Mouse (Mus musculus) midbrain, embryonic 16.5 days (tissue): Measurements from ENCODE around the gene Adgrf1. TPM values are rescaled to one million over a fixed set of nuclear protein-coding genes. Genes with fewer than 3 reads are reported as not detected.
A peak's percentile ranks its signal among the peaks of the same experiment; 100 is the strongest.

Experiments
- ATAC-seq: fragments of 200-750 bp; cut with Nextera tagmentation; 2 replicates; pipeline ENCODE4 v1.8.0; 2017; ENCODE audit warnings: moderate TSS enrichment
- H3K27ac ChIP-seq: fragments of 300-500 bp; sonication (generic); 2 replicates; pipeline ENCODE4 v1.5.1; 2014; ENCODE audit warnings: mild to moderate bottlenecking, low read length, mixed read lengths
- H3K27me3 ChIP-seq: fragments of 300-500 bp; sonication (generic); 2 replicates; pipeline ENCODE4 v1.6.1; 2014; ENCODE audit warnings: low read depth, low read length, mixed read lengths; ENCODE audit not compliant: control insufficient read depth, insufficient read depth
- H3K36me3 ChIP-seq: fragments of 300-500 bp; sonication (generic); 2 replicates; pipeline ENCODE4 v1.6.1; 2014; ENCODE audit warnings: mild to moderate bottlenecking, low read length, moderate library complexity, mixed read lengths; ENCODE audit not compliant: control insufficient read depth, insufficient read depth
- H3K4me1 ChIP-seq: fragments of 300-500 bp; sonication (generic); 2 replicates; pipeline ENCODE4 v1.6.1; 2014; ENCODE audit warnings: mild to moderate bottlenecking, low read length, mixed read lengths; ENCODE audit not compliant: control insufficient read depth, insufficient read depth
- H3K4me2 ChIP-seq: fragments of 300-500 bp; sonication (generic); 2 replicates; pipeline ENCODE4 v1.6.1; 2014; ENCODE audit warnings: mild to moderate bottlenecking, low read length, mixed read lengths
- H3K4me3 ChIP-seq: fragments of 300-500 bp; sonication (generic); 2 replicates; pipeline ENCODE4 v1.5.1; 2014; ENCODE audit warnings: low read depth, mild to moderate bottlenecking, low read length, moderate library complexity, mixed read lengths
- H3K9ac ChIP-seq: fragments of 300-500 bp; sonication (generic); 2 replicates; pipeline ENCODE4 v1.6.1; 2014; ENCODE audit warnings: low read depth, low read length, mixed read lengths
- H3K9me3 ChIP-seq: fragments of 300-500 bp; sonication (generic); replicated peaks from 2 replicates; pipeline ENCODE4 v1.6.1; 2014; ENCODE audit warnings: mild to moderate bottlenecking, low read length, mixed read lengths; ENCODE audit not compliant: control insufficient read depth, poor library complexity, severe bottlenecking
- WGBS: fragments of 180-500 bp; shearing (Covaris S2); extraction: QIAGEN DNeasy Blood & Tissue Kit; methylation state at CpG from one replicate; pipeline ENCODE4 v1.1.7; 2014; 5-methylcytosine and 5-hydroxymethylcytosine counted together
- polyA plus RNA-seq: library from polyadenylated mRNA; unstranded; fragments of >200 nt; fragmentation: Nextera tagmentation; extraction: Ambion mirVana; gene quantifications from 2 replicates; pipeline ENCODE4 v1.2.1, GENCODE M21; 2015

Gene Adgrf1
- polyA plus RNA-seq, 1 experiment from 2014 or later, result not detected

- Histone ChIP-seq H3K9ac (no peak overlapping the region), H3K4me2 (no peak overlapping the region), H3K27me3 (no peaks in the 10 kb centered on the region), H3K27ac (no peak overlapping the region), H3K36me3 (no peaks in the 10 kb centered on the region), H3K4me1 (no peaks in the 10 kb centered on the region), H3K4me3 (no peak overlapping the region), H3K9me3 (no peaks in the 10 kb centered on the region)
- ATAC-seq, result no peak
- WGBS, result 85% methylated on average over 6 of the region's 6 CpGs
These were observed 24.8 kb upstream of the Adgrf1 start for GRCm38 (mm10) chr17:43245364-43245763.

GRCm38 (mm10) chr17:43247245-43247644, 22.9 kb upstream of the Adgrf1 start:
- Histone ChIP-seq H3K27ac (no peak overlapping the region), H3K4me1 (no peaks in the 10 kb centered on the region; the same call in 1 of the 2 replicates), H3K4me3 (no peak overlapping the region), H3K9ac (no peak overlapping the region), H3K9me3 (no peaks in the 10 kb centered on the region), H3K36me3 (no peaks in the 10 kb centered on the region), H3K4me2 (no peak overlapping the region), H3K27me3 (no peaks in the 10 kb centered on the region)
- no peak for ATAC-seq
- 93% methylated on average over 3 of the region's 3 CpGs for WGBS

DNA sequence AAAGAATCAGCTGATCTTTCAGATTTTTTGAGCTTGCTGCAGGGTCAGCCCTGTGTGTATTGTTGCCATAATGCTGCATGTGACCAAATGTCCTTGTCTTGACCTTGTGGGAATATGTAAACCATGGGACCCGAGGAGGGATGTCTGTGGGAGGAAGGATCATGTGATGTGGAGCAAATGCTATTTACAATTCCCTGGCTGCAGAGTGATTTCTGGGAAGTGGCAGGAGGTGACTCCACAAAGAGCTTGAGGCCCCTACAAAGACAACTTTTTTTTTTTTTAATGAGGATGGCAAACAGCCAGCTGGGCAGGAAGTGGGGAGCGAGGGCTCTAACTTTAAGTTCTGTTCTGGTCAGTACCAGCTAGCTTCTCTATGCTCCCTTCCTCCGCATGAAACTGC, 20.5 kb upstream of the Adgrf1 start:
- WGBS, result 56% methylated on average over 3 of the region's 3 CpGs
- H3K36me3 ChIP-seq, result no peaks in the 10 kb centered on the region
- no peak overlapping the region for H3K9ac ChIP-seq
- no peak overlapping the region for H3K27ac ChIP-seq
- no peaks in the 10 kb centered on the region for H3K9me3 ChIP-seq
- no peak overlapping the region for H3K4me2 ChIP-seq
- H3K4me3 ChIP-seq, result no peak overlapping the region
- ATAC-seq, result no peak
- H3K27me3 ChIP-seq, result no peaks in the 10 kb centered on the region
- no peaks in the 10 kb centered on the region; the same call in 1 of the 2 replicates for H3K4me1 ChIP-seq

DNA sequence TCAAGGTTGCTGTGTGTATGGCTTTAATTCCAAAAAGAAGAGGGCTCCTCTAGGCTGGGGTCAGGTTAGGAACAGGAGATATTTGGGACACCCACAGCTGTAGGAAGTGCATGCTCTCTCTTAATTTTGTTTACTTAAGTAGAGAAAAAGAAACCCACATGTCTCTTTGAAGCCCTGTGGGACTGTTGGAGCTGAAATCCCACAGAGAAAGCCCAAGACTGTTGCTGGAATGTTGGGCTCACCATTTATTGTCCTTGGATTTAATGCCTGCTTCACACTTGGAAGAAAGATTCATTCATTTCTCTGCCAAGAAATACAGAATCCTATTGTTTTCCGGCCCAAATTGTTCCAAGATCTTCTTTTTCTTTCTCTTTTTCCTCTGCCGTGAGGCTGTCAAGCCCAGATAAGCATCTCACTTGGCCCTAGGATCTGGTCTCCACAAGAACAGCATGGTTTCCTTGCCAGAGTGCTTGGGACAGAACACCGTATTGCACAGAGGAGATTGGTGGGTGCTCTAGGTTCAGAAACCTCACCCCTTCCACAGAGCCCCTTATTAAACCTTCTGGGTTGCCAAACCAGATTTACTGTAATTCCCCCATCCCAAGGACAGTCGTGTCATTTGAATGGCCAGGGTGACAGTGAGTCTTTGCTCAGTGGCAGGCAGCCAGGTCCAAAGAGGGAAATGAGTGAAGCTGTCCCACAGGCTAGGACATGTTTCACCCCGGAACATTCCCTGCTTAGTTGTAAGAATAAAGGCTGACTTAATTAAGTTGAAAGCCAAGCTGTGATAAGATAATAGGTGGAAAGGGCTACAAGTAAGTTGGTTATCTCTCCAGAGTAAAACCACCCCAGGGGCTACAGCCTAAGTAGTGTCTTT, 18.6 kb upstream of the Adgrf1 start:
- Histone ChIP-seq H3K9me3 (no peaks in the 10 kb centered on the region), H3K27me3 (no peaks in the 10 kb centered on the region), H3K9ac (no peak overlapping the region), H3K27ac (no peak overlapping the region), H3K4me3 (no peak overlapping the region), H3K36me3 (no peaks in the 10 kb centered on the region), H3K4me2 (no peak overlapping the region), H3K4me1 (no peaks in the 10 kb centered on the region; the same call in 1 of the 2 replicates)
- 35% methylated on average over 5 of the region's 5 CpGs for WGBS
- ATAC-seq, result no peak

- Histone ChIP-seq H3K36me3 (no peaks in the 10 kb centered on the region), H3K27me3 (no peaks in the 10 kb centered on the region), H3K9me3 (no peaks in the 10 kb centered on the region), H3K27ac (no peak overlapping the region), H3K9ac (no peak overlapping the region), H3K4me1 (no peaks in the 10 kb centered on the region; the same call in 1 of the 2 replicates), H3K4me2 (no peak overlapping the region), H3K4me3 (no peak overlapping the region)
- ATAC-seq, result no peak
- 79% methylated on average over 11 of the region's 11 CpGs for WGBS
These were observed 17.3 kb upstream of the Adgrf1 start for GRCm38 (mm10) chr17:43252846-43253245.

DNA sequence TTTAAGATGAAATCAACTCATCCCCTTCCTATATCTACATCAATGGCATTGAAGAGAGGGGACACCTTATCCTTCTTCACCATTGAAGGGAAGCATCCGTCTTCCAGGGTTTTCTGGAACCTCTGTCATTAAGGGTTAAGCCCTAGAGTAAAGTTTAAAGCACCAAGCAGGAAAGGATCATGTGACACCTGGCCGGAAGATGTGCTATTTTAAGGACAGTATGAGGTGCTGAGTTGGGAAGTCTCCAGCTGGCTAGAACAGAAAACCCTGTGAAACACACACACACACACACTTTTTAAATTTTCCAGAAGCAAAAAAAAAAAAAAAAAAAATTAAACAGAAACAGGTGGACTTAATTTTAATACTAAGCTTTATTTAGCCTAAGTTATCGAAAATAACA, 15.9 kb upstream of the Adgrf1 start:
- Histone ChIP-seq H3K4me1 (no peaks in the 10 kb centered on the region; the same call in 1 of the 2 replicates), H3K4me2 (no peak overlapping the region), H3K27ac (no peak overlapping the region), H3K27me3 (no peaks in the 10 kb centered on the region), H3K36me3 (no peaks in the 10 kb centered on the region), H3K9ac (no peak overlapping the region), H3K4me3 (no peak overlapping the region), H3K9me3 (no peaks in the 10 kb centered on the region)
- ATAC-seq, result no peak
- 70% methylated on average over 3 of the region's 3 CpGs for WGBS

- no peak for ATAC-seq
- no peak overlapping the region for H3K9ac ChIP-seq
- H3K27ac ChIP-seq, result no peak overlapping the region
- H3K36me3 ChIP-seq, result no peaks in the 10 kb centered on the region
- H3K9me3 ChIP-seq, result no peaks in the 10 kb centered on the region
- H3K4me2 ChIP-seq, result no peak overlapping the region
- no peaks in the 10 kb centered on the region for H3K27me3 ChIP-seq
- 73% methylated on average over 12 of the region's 12 CpGs for WGBS
- no peaks in the 10 kb centered on the region for H3K4me1 ChIP-seq
- no peak overlapping the region for H3K4me3 ChIP-seq
These were observed 13.5 kb upstream of the Adgrf1 start for GRCm38 (mm10) chr17:43256536-43257135.

DNA sequence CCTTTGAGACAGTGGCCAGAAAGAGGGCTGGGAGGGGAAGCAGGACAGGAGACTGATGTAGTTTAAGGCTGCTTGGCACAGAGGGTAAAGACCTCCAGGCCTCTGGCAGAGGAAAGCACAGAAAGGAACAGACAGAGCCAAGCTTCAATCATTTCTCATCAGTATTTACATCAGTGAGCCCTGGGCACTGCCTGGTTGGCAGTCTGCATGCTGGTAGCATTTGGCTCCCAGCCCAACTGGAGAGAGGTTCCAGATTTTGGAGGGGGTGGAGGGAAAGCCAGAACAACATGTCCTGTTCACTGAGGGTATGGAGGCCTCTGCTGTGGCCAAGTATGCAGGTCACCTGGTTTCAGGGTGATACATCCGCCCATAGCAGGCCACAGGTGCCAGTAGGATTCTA, 12.4 kb upstream of the Adgrf1 start:
- whole genome bisulfite sequencing, result 86% methylated on average over 1 of the region's 1 CpGs
- ATAC-seq, result peak; percentile 58
- H3K4me1 ChIP-seq, result no peaks in the 10 kb centered on the region

DNA sequence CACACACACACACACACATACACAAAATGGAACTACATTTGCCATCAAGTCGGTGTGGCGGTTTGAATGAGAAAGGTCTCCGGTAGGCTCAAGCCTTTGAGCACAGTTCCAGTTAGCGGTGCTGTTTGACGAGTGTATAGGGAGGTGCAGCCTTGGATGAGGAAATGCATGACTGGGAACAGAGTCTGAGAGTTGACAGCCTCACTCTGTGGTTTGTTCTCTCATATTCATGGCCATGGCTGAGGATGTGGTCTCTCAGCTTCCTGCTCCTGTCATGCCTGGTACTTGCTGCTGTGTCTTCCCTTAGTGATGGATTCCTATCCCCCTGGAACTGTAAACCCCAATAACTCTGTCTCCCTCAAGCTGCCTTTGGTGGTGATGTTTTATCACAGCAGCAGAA, 8.2 kb upstream of the Adgrf1 start:
- no peaks in the 10 kb centered on the region for H3K36me3 ChIP-seq
- H3K27me3 ChIP-seq, result no peaks in the 10 kb centered on the region
- H3K4me2 ChIP-seq, result no peak overlapping the region
- no peak for ATAC-seq
- no peaks in the 10 kb centered on the region for H3K9me3 ChIP-seq
- WGBS, result 97% methylated on average over 5 of the region's 5 CpGs
- H3K27ac ChIP-seq, result no peak overlapping the region
- no peak overlapping the region for H3K4me3 ChIP-seq
- H3K9ac ChIP-seq, result no peak overlapping the region
- no peaks in the 10 kb centered on the region for H3K4me1 ChIP-seq

More for the DNA sequence above, 12.4 kb upstream of the Adgrf1 start:
- Histone ChIP-seq H3K27ac (no peak overlapping the region), H3K4me2 (no peak overlapping the region), H3K9me3 (no peaks in the 10 kb centered on the region), H3K27me3 (no peaks in the 10 kb centered on the region), H3K4me3 (no peak overlapping the region), H3K36me3 (no peaks in the 10 kb centered on the region), H3K9ac (no peak overlapping the region)
